Mouse (Mus musculus) layer of hippocampus, postnatal 10 days (tissue): ENCODE measurements at regions not wholly inside any gene's neighbourhood (a gene's known extent, or its start where the extent isn't known, plus 50 kb on each side); places are given as distances from the start of the nearest gene placed in this dataset.

ENCODE experiments used
- DNase-seq, 2 experiments: peaks; one replicate each; pipeline ENCODE4 v3.0.0; 2021; ENCODE audit warnings: low spot score in 2 of 2

DNA sequence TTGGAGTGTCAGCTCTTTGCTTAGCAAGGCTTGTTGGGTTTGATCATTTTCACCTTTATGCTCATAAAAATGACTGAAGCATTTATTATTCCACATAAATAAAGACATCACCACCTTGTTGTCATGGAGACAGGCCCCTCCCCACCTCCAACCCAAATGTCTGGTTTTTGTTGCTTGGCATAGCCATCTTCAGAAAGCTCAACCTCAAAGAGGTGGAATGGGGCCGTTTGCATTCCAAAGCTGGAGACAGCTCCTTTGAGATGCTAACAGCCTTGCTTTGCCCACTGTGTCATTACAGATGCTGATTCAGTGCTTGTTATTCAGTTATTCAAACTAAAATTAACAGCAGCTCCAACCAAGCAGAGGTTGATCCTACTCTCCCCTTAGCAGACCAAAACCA lies 51.9 kb upstream of the Lgalsl start:
- no peak for DNase-seq

DNA sequence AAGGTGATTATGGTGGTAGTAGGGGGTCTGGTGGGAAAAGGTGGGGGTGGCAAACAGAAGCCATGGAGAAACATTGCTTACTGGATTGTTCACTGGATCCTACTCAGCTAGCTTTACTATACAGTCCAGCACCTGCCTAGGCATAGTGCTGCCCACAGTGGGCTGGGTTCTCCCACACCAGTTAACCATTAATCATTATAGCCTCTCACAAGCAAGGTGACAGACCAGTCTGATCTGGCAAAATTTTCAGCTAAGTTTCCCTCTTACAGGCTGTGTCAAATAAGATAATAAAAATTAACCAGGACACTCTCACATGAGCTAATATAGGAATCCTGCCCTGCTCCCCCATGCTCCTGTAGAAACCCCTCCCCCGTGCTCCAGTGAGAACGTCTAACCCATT lies 53.1 kb upstream of the Lgalsl start:
- no peak for DNase-seq

DNA sequence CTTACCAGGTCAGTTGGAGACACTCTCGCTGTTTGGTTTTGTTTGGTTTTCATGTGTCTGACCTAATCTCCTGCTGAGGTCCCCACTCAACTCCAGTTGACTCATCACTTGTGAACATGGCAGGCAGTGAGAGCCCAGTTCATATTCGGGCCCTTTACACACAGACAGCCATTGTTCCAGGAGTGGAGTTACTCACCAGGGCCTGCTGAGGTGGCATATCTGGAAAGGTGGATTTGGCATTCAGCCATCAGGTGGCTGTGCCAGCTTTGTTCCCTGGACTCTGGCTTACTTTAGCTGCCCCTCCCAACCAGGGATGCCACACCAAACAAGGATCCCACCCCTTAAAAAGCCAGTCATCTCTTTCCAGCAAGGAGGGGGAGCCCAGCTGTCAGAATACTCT lies 56.2 kb upstream of the Lgalsl start:
- no peak for DNase-seq

- DNase-seq = no peak
Observed at GRCm38 (mm10) chr11:20890479-20890878, 59.6 kb upstream of the Lgalsl start.

DNA sequence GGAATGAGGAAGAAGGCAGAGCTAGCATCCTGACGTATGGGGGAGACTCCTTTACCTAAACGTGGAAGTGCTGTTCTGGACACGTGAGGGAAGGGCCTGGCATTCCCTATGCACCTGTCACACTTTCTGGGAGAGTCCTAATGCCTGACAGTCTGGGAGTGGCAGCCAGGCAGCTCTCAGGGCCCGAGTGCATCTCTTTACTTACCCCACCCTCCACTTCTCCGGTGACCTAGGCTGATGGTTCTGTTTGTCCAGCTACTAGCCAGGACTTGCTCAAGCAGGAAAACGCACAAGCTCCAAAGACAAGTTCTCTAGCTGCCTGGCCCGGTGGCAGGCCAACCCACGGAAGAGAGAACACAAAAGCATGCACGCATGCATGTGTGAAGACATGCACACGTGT lies 60.9 kb upstream of the Lgalsl start:
- DNase-seq = no peak

DNA sequence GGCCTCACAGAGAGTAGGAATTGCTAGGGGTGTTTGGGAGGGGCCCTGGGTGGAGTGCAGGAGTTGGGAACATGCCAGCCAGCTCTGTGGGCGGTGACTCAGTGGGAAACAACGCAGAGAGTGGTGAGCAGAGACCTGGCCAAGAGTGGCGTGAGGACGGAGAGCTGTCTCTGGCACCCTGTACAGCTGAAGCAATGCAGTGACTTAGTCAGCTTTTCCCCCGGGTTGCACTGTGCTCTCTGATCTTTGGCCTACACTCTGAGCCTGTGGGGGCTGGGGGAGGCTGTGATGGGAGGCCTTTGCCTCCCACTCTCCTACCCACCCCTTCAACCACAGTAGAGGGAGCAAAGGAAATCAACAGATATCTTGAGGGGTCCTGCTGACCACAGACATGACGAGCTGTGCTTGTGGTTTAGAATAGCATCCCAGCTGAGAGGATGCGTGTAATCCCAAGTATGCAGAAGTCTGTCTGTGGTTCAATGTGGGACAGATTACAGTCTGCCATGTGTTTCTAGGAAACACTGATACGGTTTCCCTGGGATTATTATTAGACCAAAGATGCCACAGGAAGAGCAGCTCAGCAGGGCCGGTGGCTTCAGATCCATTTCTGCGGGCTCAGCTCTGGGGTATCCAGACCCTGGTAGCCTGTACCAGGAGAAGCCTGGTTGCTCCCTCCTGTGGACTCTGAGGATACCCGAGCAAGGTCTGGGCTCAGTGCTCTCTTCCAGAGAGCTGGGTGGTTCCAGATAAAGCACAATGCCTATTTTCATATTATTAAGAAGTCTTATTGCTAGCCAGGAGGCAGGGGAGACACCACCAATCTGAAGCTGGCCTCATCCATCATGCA lies 65.6 kb upstream of the Lgalsl start:
- DNase-seq = no peak

GRCm38 (mm10) chr11:20897468-20897867 lies 66.6 kb upstream of the Lgalsl start:
- DNase-seq = no peak

DNA sequence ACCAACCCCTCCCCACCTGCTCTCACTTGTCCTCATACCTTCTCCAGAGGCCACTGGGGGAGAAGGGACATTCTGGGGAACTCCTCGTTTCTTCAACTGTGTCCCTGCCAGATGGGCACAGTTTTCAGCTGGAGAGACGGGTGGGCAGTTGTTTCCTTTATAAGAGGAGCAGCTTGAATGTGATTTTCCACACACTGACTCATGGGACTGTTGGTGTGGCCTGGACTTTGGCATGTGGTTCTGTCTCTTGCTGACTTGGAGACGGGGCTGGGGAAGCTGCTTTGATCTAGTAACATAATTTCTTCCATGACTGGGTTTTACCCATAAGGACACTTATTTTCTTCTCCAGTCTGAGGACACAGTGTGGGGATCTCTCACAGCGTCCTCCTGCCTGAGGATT lies 67.7 kb upstream of the Lgalsl start:
- no peak for DNase-seq

- no peak for DNase-seq
Observed at GRCm38 (mm10) chr11:20899766-20900165, 68.9 kb upstream of the Lgalsl start.

DNA sequence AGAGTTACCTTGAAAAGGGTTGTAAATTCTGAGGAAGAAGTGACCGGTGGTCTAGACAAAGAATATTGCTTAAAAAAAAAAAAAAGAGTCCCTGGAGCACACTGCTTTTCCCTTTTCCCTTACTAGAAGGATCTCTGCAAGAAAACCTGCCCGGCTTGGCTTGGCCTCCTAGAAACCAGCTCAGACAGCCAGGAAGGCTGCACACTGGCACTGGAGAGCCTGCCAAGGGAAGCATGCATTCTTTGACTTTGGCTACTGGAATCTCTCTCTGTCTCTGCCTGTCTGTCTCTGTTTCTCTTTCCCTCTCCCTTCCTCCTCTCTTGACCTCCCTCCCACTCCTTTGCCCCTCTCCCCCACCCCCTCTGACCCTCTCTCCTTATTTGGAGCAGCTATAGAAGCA lies 71.1 kb upstream of the Lgalsl start:
- no peak for DNase-seq

GRCm38 (mm10) chr11:20902910-20903309 lies 72.1 kb upstream of the Lgalsl start:
- no peak for DNase-seq

DNA sequence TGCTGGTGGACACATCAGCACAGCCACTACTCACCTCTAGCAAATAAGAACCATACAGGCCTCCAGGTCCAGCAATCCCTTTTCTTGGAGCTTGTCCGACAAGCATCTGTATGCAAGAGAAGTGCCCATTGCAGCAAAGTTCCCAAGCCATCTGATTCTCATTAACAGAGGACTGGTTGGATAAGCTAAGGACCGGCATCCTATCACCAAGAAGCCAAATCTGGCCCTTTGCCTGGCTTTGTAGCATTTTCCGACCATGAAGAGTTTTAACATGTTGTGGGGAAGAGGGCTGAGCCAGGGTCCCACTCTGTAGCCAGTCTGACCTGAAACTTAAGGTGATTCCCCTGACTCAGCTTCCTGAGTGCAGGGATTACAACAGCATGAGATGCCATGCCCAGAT lies 77.1 kb upstream of the Lgalsl start:
- DNase-seq = no peak

GRCm38 (mm10) chr11:20908471-20908870 lies 77.6 kb upstream of the Lgalsl start:
- DNase-seq = no peak

- DNase-seq = no peak
Observed at GRCm38 (mm10) chr11:20913042-20913441, 82.2 kb upstream of the Lgalsl start.

DNA sequence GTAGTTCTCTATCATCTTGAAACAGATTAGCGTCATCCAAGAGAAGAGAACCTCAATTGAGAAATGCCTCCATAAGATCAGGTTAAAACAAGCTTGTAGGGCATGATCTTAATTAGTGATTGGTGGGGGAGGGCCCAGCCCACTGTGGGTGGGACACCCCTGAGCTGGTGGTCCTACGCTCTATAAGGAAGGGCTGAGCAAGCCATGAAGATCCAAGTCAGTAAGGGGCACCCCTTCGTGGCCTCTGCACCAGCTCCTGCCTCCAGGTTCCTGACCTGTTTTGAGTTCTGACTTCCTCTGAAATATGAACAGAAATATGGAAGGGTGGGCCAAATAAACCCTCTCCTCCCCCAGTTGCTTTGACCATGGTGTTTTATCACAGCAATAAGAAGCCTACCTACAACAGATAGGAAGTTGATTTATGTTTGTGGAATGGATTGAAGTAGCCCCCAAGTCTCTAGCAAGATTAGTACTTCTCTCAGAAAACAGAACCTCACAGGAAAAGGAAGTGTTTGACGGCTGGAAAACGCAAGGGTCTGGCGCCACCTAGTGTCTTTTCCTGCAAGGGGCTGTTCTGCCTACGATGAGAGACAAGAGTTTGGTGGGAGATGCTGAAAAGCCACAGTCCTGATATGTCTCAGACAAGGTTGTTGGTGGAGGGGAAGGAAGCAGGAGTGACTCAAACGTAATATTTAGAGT lies 82.9 kb upstream of the Lgalsl start:
- peak; percentile 92 to 93 for DNase-seq

DNA sequence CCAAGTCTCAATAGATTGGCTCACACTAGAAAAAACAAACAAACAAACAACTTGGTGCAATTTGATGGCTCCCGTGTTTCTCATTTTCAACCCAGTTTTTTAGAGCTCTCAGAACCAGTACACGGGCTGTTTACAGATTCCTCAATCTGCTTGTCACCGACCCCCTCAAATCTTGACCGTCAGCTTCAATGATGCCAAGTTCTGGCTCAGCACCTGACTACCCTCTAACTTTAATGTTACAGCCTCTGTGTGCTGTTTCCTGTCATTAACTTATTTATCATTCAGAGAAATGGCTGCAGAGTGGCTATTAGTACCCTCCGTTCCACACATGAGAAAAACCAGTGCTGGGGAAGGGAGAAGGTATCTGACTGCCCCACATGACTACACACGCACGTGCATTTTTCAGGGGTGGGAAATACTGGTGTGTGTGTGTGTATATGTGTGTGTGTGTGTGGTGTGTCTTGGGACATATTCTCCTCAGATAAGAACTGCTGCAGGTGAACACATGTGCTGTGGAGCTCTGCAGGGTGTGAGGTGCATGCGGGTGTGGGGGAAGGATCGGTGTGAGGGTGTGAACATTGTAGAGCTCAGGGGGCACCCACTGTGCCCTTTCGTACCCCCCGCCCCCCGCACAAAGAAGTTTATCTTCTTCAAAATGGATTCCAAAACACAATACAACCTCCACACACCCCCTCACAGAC lies 83.6 kb upstream of the Lgalsl start:
- no peak for DNase-seq

- peak; percentile 46 to 62 for DNase-seq
Observed at GRCm38 (mm10) chr11:20915182-20915602, 84.3 kb upstream of the Lgalsl start.

DNA sequence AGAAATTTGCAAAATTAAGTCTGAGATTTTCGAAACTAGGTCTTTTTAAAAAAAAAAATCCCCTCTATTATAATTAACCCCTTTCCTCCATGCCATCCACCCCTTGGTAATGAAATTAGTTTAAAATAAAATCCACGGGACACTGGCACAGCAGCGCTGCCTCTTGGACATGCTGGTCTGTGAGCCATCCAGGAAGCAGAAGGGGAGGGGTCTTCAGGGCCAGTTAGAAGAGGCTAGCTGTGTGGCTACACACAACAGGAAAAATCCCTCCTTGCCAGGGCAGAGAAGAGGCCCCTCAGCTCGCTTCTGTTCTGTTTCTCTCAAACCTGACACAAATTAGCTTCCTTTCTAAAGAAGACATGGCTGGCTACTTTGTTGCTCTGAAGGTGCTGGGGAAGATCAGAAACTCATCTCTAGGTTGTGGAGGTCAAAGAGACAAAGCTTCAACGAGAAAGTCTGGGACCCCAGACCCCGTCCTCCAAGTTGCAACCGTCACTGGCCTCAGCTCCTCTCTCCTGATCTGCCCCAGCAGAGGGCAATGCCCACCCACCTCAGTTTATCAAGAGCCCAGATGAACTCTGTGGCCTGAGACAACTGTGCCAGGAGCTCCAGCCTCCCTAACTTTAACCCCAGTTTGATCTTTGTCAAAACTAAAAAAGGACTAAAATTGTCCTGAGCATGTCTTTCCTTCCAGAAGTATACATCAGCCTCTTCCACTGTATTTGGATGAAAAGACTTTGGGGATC lies 85.0 kb upstream of the Lgalsl start:
- DNase-seq = no peak

GRCm38 (mm10) chr11:20916473-20916911 lies 85.6 kb upstream of the Lgalsl start:
- no peak for DNase-seq

- DNase-seq = no peak
Observed at GRCm38 (mm10) chr11:20916961-20917360, 86.1 kb upstream of the Lgalsl start.

DNA sequence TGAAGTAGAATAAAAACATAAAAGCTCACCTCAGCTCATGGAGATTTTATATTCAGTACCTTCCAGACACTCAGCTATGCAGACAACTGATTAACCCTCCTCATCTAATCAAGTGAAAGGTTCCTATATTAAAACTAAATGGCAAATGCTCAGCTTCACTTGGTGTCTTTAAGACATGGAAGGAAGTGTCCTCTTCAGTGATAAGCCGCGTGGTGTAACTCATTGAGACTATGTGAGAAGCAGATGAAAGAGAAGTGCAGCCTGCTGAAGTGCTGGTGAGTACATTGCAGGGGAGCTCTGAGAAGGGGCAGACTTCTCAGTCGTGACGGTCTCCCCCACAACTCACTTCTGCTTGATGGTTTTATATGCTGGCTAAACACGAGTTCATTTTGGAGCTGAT lies 86.6 kb upstream of the Lgalsl start:
- no peak for DNase-seq
